Mouse (Mus musculus) heart, embryonic 10.5 days (tissue): ENCODE measurements around the gene Il22. TPM values are rescaled to one million over a fixed set of nuclear protein-coding genes. Genes with fewer than 3 reads are reported as not detected.
"Not testable (repeated sequence)": the region's sequence is repeated elsewhere in the genome, so short reads cannot be mapped to it uniquely, and the experiment has no call there.

Source experiments
- DNase-seq: peaks from one replicate; pipeline ENCODE4 v3.0.0-alpha.2; 2017; ENCODE audit warnings: low spot score
- H3K27ac ChIP-seq: fragments of 300-500 bp; sonication (generic); 2 replicates; pipeline ENCODE4 v1.5.1; 2016; ENCODE audit warnings: mild to moderate bottlenecking
- H3K27me3 ChIP-seq: fragments of 300-500 bp; sonication (generic); 2 replicates; pipeline ENCODE4 v1.6.1; 2016; ENCODE audit warnings: mild to moderate bottlenecking; ENCODE audit not compliant: poor library complexity, insufficient read depth, severe bottlenecking
- H3K36me3 ChIP-seq: fragments of 300-500 bp; sonication (generic); 2 replicates; pipeline ENCODE4 v1.6.1; 2016; ENCODE audit warnings: mild to moderate bottlenecking, moderate library complexity
- H3K4me1 ChIP-seq: fragments of 300-500 bp; sonication (generic); 2 replicates; pipeline ENCODE4 v1.6.1; 2016; ENCODE audit warnings: mild to moderate bottlenecking
- H3K4me3 ChIP-seq: fragments of 300-500 bp; sonication (generic); 2 replicates; pipeline ENCODE4 v1.5.1; 2016; ENCODE audit warnings: mild to moderate bottlenecking, moderate library complexity
- H3K9me3 ChIP-seq: fragments of 300-500 bp; sonication (generic); 2 replicates; pipeline ENCODE4 v1.6.1; 2016; ENCODE audit warnings: mild to moderate bottlenecking, moderate library complexity
- WGBS: fragments of 180-500 bp; shearing (Covaris S2); methylation state at CpG from one replicate; pipeline ENCODE4 v1.1.7; 2016; 5-methylcytosine and 5-hydroxymethylcytosine counted together
- polyA plus RNA-seq: library from polyadenylated mRNA; unstranded; fragments of >200 nt; fragmentation: Nextera tagmentation; extraction: Ambion mirVana; gene quantifications from 2 replicates; pipeline ENCODE4 v1.2.1, GENCODE M21; 2016

Gene Il22
- 0.11 TPM in 1 of 2 replicates, not detected in the other for polyA plus RNA-seq

- Histone ChIP-seq H3K9me3 (no peaks in the 10 kb centered on the region), H3K27me3 (no peaks in the 10 kb centered on the region), H3K4me3 (no peak within 1 kb of the TSS), H3K4me1 (no peaks in the 10 kb centered on the region), H3K27ac (no peak within 1 kb of the TSS), H3K36me3 (no peaks in the 10 kb centered on the region)
- 78% methylated on average over 4 of the region's 4 CpGs for WGBS
- DNase-seq = no peak
These were observed at the start of gene Il22 for GRCm38 (mm10) chr10:118204642-118205041. Gene Il22, plus strand, starts transcription at chr10:118204942.

DNA sequence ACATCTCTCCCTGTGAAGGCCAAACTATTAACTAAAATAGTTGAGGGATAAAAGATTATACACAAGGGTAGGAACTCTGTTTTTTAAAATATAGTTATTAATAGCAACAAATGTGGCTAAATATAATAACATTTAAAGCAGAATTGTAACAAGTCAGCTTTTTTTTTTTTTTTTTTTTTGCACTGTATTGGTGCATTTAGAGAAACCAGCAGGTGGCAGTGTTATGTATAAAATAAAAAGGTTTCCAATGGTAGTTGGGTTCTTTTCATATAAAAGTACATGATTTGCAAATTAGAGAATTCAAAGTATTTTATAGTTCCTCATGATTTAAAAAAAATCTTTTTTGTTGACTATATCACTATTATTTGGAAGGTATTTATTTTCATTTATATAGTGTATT, 48.8 kb upstream of the Il22 start:
- no peak for DNase-seq
- H3K27ac ChIP-seq = no peak overlapping the region
- no peaks in the 10 kb centered on the region for H3K4me1 ChIP-seq
- H3K36me3 ChIP-seq = peaks cover 60% of the 10 kb centered on the region
- no peaks in the 10 kb centered on the region for H3K9me3 ChIP-seq
- H3K27me3 ChIP-seq = no peaks in the 10 kb centered on the region
- H3K4me3 ChIP-seq = no peak overlapping the region

GRCm38 (mm10) chr10:118161131-118161530, 43.6 kb upstream of the Il22 start:
- DNase-seq = no peak
- Histone ChIP-seq H3K4me1 (no peaks in the 10 kb centered on the region), H3K4me3 (no peak overlapping the region), H3K36me3 (peaks cover 72% of the 10 kb centered on the region), H3K9me3 (no peaks in the 10 kb centered on the region), H3K27ac (no peak overlapping the region), H3K27me3 (no peaks in the 10 kb centered on the region)
- 93% methylated on average over 2 of the region's 2 CpGs for WGBS

DNA sequence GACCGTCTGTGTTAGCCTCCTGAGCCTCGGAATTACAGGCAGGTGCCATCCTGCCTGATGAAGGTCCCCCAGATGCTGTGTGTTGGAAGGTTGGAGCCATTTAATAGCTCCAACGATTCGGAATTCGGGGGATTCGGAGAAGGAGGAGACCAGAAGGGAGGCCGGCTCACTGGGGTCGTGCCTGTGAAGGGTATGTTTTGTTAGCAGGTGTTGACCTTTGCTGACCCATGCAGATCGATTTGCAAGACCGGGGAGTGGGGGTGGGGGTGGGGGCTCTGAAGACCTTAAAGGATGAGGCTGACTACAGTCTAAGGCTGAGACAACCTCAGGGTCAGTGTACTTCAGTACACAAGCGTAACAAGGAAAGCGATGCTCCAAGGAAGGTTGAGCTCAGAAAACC, 35.5 kb upstream of the Il22 start:
- Histone ChIP-seq H3K4me3 (no peak overlapping the region), H3K27ac (no peak overlapping the region), H3K9me3 (no peaks in the 10 kb centered on the region), H3K27me3 (no peaks in the 10 kb centered on the region), H3K4me1 (no peaks in the 10 kb centered on the region), H3K36me3 (peaks cover 29% of the 10 kb centered on the region)
- 83% methylated on average over 12 of the region's 12 CpGs for WGBS
- DNase-seq = no peak

DNA sequence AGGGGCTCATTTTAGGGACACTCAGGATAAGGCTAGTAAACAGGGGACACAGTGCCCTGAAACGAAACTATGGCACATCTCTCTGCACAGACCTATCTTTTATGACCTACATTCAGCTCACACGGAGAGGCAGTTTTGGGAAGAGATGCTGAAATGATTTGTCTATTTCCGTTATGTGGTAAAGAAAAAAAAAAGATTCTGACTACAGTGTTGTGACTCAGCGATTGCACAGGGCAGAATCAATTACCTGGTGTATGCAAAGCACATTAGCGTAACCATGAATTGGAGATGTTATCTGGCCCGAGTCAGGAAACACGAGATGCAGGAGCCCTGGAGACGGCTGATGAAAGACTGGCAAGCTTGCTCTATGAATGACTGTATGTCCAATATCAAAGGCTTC, 32.3 kb upstream of the Il22 start:
- peaks cover 10% of the 10 kb centered on the region for H3K36me3 ChIP-seq
- no peaks in the 10 kb centered on the region for H3K9me3 ChIP-seq
- 77% methylated on average over 8 of the region's 8 CpGs for WGBS
- H3K4me3 ChIP-seq = no peak overlapping the region
- H3K27me3 ChIP-seq = no peaks in the 10 kb centered on the region
- no peak for DNase-seq
- H3K27ac ChIP-seq = no peak overlapping the region
- no peaks in the 10 kb centered on the region for H3K4me1 ChIP-seq

GRCm38 (mm10) chr10:118172876-118173275, 31.9 kb upstream of the Il22 start:
- H3K4me3 ChIP-seq = no peak overlapping the region
- no peaks in the 10 kb centered on the region for H3K27me3 ChIP-seq
- no peaks in the 10 kb centered on the region for H3K9me3 ChIP-seq
- peaks cover 10% of the 10 kb centered on the region for H3K36me3 ChIP-seq
- H3K27ac ChIP-seq = no peak overlapping the region
- no peaks in the 10 kb centered on the region for H3K4me1 ChIP-seq
- 94% methylated on average over 3 of the region's 3 CpGs for WGBS
- DNase-seq = no peak

- not testable (repeated sequence) for H3K4me3 ChIP-seq, H3K36me3 ChIP-seq, H3K4me1 ChIP-seq, H3K27ac ChIP-seq, H3K27me3 ChIP-seq, H3K9me3 ChIP-seq
- peak; percentile 11 for DNase-seq
- WGBS = 62% methylated on average over 4 of the region's 4 CpGs
These were observed 29.2 kb upstream of the Il22 start for GRCm38 (mm10) chr10:118175542-118175941.

DNA sequence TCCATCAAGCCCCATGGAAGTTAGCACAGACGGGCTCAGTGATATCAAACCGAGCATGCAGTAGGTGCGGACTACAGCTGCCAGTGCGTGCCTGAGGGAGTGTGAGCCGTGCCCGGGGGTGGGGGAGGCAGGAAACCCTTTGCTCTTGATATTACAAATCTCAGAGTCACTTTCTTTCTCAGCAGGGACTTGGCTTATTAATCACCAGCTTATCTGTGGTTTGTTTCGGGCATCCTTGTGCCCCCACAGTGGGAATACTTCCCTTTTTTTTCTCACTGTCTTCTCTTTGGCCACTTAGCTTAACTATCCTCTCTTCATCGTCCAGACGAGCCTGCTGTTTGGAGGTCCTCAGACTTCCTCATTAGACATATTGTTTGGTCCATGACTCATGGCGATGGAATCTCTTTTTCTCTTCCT, 26.0 kb upstream of the Il22 start:
- Histone ChIP-seq H3K36me3 (no peaks in the 10 kb centered on the region), H3K9me3 (no peaks in the 10 kb centered on the region), H3K4me1 (no peaks in the 10 kb centered on the region), H3K27me3 (no peaks in the 10 kb centered on the region), H3K27ac (no peak overlapping the region), H3K4me3 (no peak overlapping the region)
- peak; percentile 55 for DNase-seq
- 70% methylated on average over 10 of the region's 10 CpGs for WGBS

- H3K4me1 ChIP-seq = no peaks in the 10 kb centered on the region
- peak; percentile 35 for DNase-seq
- H3K27ac ChIP-seq = no peak overlapping the region
- WGBS = 84% methylated on average over 11 of the region's 11 CpGs
- no peaks in the 10 kb centered on the region for H3K36me3 ChIP-seq
- H3K27me3 ChIP-seq = no peaks in the 10 kb centered on the region
- H3K9me3 ChIP-seq = no peaks in the 10 kb centered on the region
- no peak overlapping the region for H3K4me3 ChIP-seq
These were observed 25.5 kb upstream of the Il22 start for GRCm38 (mm10) chr10:118179265-118179664.

- H3K36me3 ChIP-seq, DNase-seq, H3K27ac ChIP-seq, H3K9me3 ChIP-seq, H3K4me3 ChIP-seq, H3K4me1 ChIP-seq, H3K27me3 ChIP-seq: not testable (repeated sequence)
- 27% methylated on average over 3 of the region's 3 CpGs for WGBS
These were observed 9.6 kb upstream of the Il22 start for GRCm38 (mm10) chr10:118195150-118195549.

GRCm38 (mm10) chr10:118215719-118216393, 11.1 kb downstream of the Il22 start:
- H3K27ac ChIP-seq, H3K4me1 ChIP-seq, DNase-seq, H3K27me3 ChIP-seq, H3K36me3 ChIP-seq, H3K4me3 ChIP-seq, H3K9me3 ChIP-seq: not testable (repeated sequence)
- WGBS = 86% methylated on average over 2 of the region's 4 CpGs

DNA sequence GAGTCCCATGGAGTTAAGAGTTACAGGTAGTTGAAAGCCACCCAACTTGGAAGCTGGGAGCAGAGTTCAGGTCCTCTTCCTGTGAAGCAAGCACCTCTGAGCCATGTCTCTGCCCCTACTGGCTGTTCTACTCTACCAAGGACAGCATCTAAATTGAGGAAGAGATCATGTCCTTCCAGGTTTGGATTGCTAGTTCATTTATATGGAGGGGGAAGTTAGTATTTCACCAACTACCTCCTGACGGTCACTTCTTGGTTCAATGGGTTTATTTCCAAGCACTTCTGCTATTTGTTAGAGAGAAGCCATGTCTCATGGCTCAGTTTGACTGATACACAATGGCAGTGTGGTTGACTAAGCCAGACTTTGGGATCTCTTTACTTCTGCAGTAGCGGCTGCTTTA, 22.9 kb downstream of the Il22 start:
- DNase-seq, H3K27me3 ChIP-seq, H3K4me1 ChIP-seq, H3K4me3 ChIP-seq, H3K27ac ChIP-seq, H3K36me3 ChIP-seq, H3K9me3 ChIP-seq: not testable (repeated sequence)
- no CpG with 5 or more reads among the region's 2 CpGs for WGBS

GRCm38 (mm10) chr10:118232607-118233006, 27.9 kb downstream of the Il22 start:
- not testable (repeated sequence) for H3K4me3 ChIP-seq, DNase-seq, H3K4me1 ChIP-seq, H3K27me3 ChIP-seq, H3K27ac ChIP-seq, H3K36me3 ChIP-seq, H3K9me3 ChIP-seq
- WGBS = 80% methylated on average over 3 of the region's 5 CpGs

GRCm38 (mm10) chr10:118240680-118241079, 35.9 kb downstream of the Il22 start, which contains the start of gene Gm32717:
Gene Gm32717, minus strand, starts transcription at chr10:118240780.
- H3K27me3 ChIP-seq, H3K36me3 ChIP-seq, DNase-seq, H3K27ac ChIP-seq, H3K4me1 ChIP-seq, H3K4me3 ChIP-seq, H3K9me3 ChIP-seq: not testable (repeated sequence)
- WGBS = no CpG with 5 or more reads among the region's 13 CpGs
